Mouse (Mus musculus) megakaryocyte, embryonic 14.5 days (primary cell): Measurements from ENCODE around the gene Acrbp. TPM values are rescaled to one million over a fixed set of nuclear protein-coding genes. Genes with fewer than 3 reads are reported as not detected.
"Not testable (repeated sequence)": the region's sequence is repeated elsewhere in the genome, so short reads cannot be mapped to it uniquely, and the experiment has no call there.

ENCODE experiments used
- H3K27me3 ChIP-seq: replicated peaks from 2 replicates; pipeline ENCODE3; 2012; ENCODE audit warnings: inconsistent platforms
- H3K36me3 ChIP-seq: replicated peaks from 2 replicates; pipeline ENCODE3; 2012; ENCODE audit warnings: low read length, inconsistent platforms, mixed read lengths
- H3K4me1 ChIP-seq: 2 replicates; pipeline ENCODE4 v1.6.1; 2012; ENCODE audit warnings: inconsistent platforms
- H3K4me3 ChIP-seq: replicated peaks from 2 replicates; pipeline ENCODE3; 2012; ENCODE audit warnings: moderate library complexity, mild to moderate bottlenecking, inconsistent platforms
- H3K9me3 ChIP-seq: 2 replicates; pipeline ENCODE4 v1.6.1; 2012; ENCODE audit warnings: inconsistent platforms
- FLI1 ChIP-seq: IDR thresholded peaks from 2 replicates; pipeline ENCODE4 v1.6.1; 2012; ENCODE audit warnings: low read length, inconsistent platforms, mixed read lengths
- GATA1 ChIP-seq: IDR thresholded peaks from 3 replicates; pipeline ENCODE4 v1.6.1; 2012; ENCODE audit warnings: mixed read lengths, low read length, inconsistent platforms, borderline replicate concordance
- polyA plus RNA-seq: library from polyadenylated mRNA; stranded (reverse); fragments of >175 nt; gene quantifications from 2 replicates; pipeline ENCODE4 v1.2.3, GENCODE M21; 2012; ENCODE audit warnings: low replicate concordance; ENCODE audit not compliant: insufficient read depth

Gene Acrbp
- polyA plus RNA-seq, 1 experiment, result 8.7 TPM

GRCm38 (mm10) chr6:125038666-125039065 is 10.8 kb upstream of the Acrbp start:
- peak overlapping the region; percentile 95 for H3K4me3 ChIP-seq
- TF ChIP-seq GATA1 (no peak), FLI1 (no peak)
- no peaks in the 10 kb centered on the region for H3K27me3 ChIP-seq
- H3K4me1 ChIP-seq, result peaks cover 37% of the 10 kb centered on the region
- H3K36me3 ChIP-seq, result peaks cover 56% of the 10 kb centered on the region
- no peaks in the 10 kb centered on the region for H3K9me3 ChIP-seq

- no peaks in the 10 kb centered on the region for H3K9me3 ChIP-seq
- peak overlapping the region; percentile 95 for H3K4me3 ChIP-seq
- no peaks in the 10 kb centered on the region for H3K27me3 ChIP-seq
- H3K36me3 ChIP-seq, result peaks cover 56% of the 10 kb centered on the region
- TF ChIP-seq GATA1, result no peak
- TF ChIP-seq FLI1, result no peak
- peaks cover 37% of the 10 kb centered on the region for H3K4me1 ChIP-seq
Measured at GRCm38 (mm10) chr6:125039131-125039530, 10.4 kb upstream of the Acrbp start.

GRCm38 (mm10) chr6:125039533-125040153 is 9.8 kb upstream of the Acrbp start, which contains the start of gene Ing4:
TSS of gene Ing4 (plus strand) at chr6:125039760.
- peak; percentile 60; the same call in 1 of the 2 replicates for TF ChIP-seq FLI1
- no peak for TF ChIP-seq GATA1
- H3K9me3 ChIP-seq, result no peaks in the 10 kb centered on the region
- peaks cover 57% of the 10 kb centered on the region for H3K36me3 ChIP-seq
- H3K4me3 ChIP-seq, result peak within 1 kb of the TSS; percentile 95
- H3K4me1 ChIP-seq, result peaks cover 37% of the 10 kb centered on the region
- H3K27me3 ChIP-seq, result no peaks in the 10 kb centered on the region

GRCm38 (mm10) chr6:125040221-125040620 is 9.3 kb upstream of the Acrbp start:
- H3K4me1 ChIP-seq, result peaks cover 37% of the 10 kb centered on the region
- H3K4me3 ChIP-seq, result peak overlapping the region; percentile 95
- TF ChIP-seq FLI1 (no peak), GATA1 (no peak)
- H3K9me3 ChIP-seq, result no peaks in the 10 kb centered on the region
- H3K36me3 ChIP-seq, result peaks cover 57% of the 10 kb centered on the region
- H3K27me3 ChIP-seq, result no peaks in the 10 kb centered on the region

GRCm38 (mm10) chr6:125041047-125041446 is 8.4 kb upstream of the Acrbp start:
- peaks cover 37% of the 10 kb centered on the region for H3K4me1 ChIP-seq
- H3K36me3 ChIP-seq, result peaks cover 56% of the 10 kb centered on the region
- H3K4me3 ChIP-seq, result peak overlapping the region; percentile 23
- no peaks in the 10 kb centered on the region for H3K9me3 ChIP-seq
- no peaks in the 10 kb centered on the region for H3K27me3 ChIP-seq
- no peak for TF ChIP-seq FLI1
- no peak for TF ChIP-seq GATA1

GRCm38 (mm10) chr6:125042081-125042480 is 7.4 kb upstream of the Acrbp start:
- TF ChIP-seq GATA1, result no peak
- TF ChIP-seq FLI1, result no peak
- Histone ChIP-seq H3K4me1 (peaks cover 46% of the 10 kb centered on the region), H3K36me3 (peaks cover 56% of the 10 kb centered on the region), H3K27me3 (no peaks in the 10 kb centered on the region), H3K9me3 (no peaks in the 10 kb centered on the region), H3K4me3 (peak overlapping the region; percentile 34)

GRCm38 (mm10) chr6:125046691-125047090 is 2.8 kb upstream of the Acrbp start:
- Histone ChIP-seq H3K9me3 (no peaks in the 10 kb centered on the region), H3K36me3 (peaks cover 89% of the 10 kb centered on the region), H3K4me1 (peaks cover 49% of the 10 kb centered on the region), H3K4me3 (no peak overlapping the region), H3K27me3 (no peaks in the 10 kb centered on the region)
- no peak for TF ChIP-seq GATA1
- no peak for TF ChIP-seq FLI1

- H3K27me3 ChIP-seq, result no peaks in the 10 kb centered on the region
- no peak overlapping the region for H3K4me3 ChIP-seq
- H3K4me1 ChIP-seq, result peaks cover 42% of the 10 kb centered on the region
- H3K9me3 ChIP-seq, result no peaks in the 10 kb centered on the region
- H3K36me3 ChIP-seq, result peaks cover 94% of the 10 kb centered on the region
- TF ChIP-seq FLI1 (no peak), GATA1 (no peak)
Measured at GRCm38 (mm10) chr6:125051237-125051636, 1.7 kb downstream of the Acrbp start.

- Histone ChIP-seq H3K36me3 (peaks cover 5% of the 10 kb centered on the region), H3K27me3 (peaks cover 10% of the 10 kb centered on the region), H3K4me1 (peaks cover 18% of the 10 kb centered on the region), H3K9me3 (peaks cover 9% of the 10 kb centered on the region), H3K4me3 (no peak overlapping the region)
- TF ChIP-seq GATA1 (no peak), FLI1 (no peak)
Measured at GRCm38 (mm10) chr6:125061493-125061892, 12.0 kb downstream of the Acrbp start.

GRCm38 (mm10) chr6:125062511-125062910 is 13.0 kb downstream of the Acrbp start:
- TF ChIP-seq GATA1, result no peak
- TF ChIP-seq FLI1, result no peak
- peaks cover 3% of the 10 kb centered on the region for H3K36me3 ChIP-seq
- peaks cover 9% of the 10 kb centered on the region for H3K9me3 ChIP-seq
- H3K4me3 ChIP-seq, result no peak overlapping the region
- H3K27me3 ChIP-seq, result peaks cover 13% of the 10 kb centered on the region
- H3K4me1 ChIP-seq, result peaks cover 22% of the 10 kb centered on the region

- Histone ChIP-seq H3K27me3 (peaks cover 22% of the 10 kb centered on the region), H3K36me3 (no peaks in the 10 kb centered on the region), H3K9me3 (peaks cover 9% of the 10 kb centered on the region), H3K4me3 (no peak overlapping the region), H3K4me1 (peaks cover 9% of the 10 kb centered on the region)
- TF ChIP-seq GATA1, result no peak
- no peak for TF ChIP-seq FLI1
Measured at GRCm38 (mm10) chr6:125063906-125064305, 14.4 kb downstream of the Acrbp start.

GRCm38 (mm10) chr6:125065223-125065622 is 15.7 kb downstream of the Acrbp start:
- not testable (repeated sequence) for H3K9me3 ChIP-seq, H3K36me3 ChIP-seq, H3K4me3 ChIP-seq
- Histone ChIP-seq H3K27me3 (peaks cover 27% of the 10 kb centered on the region), H3K4me1 (peaks cover 15% of the 10 kb centered on the region)
